Mouse (Mus musculus) hindbrain, embryonic 14.5 days (tissue): ENCODE data around the gene C1ql3. TPM values are rescaled to one million over a fixed set of nuclear protein-coding genes. Genes with fewer than 3 reads are reported as not detected.

ENCODE experiments used
- ATAC-seq: fragments of 200-750 bp; cut with Nextera tagmentation; 2 replicates; pipeline ENCODE4 v1.8.0; 2017; ENCODE audit warnings: moderate number of reproducible peaks, mild to moderate bottlenecking, moderate TSS enrichment, moderate library complexity; ENCODE audit not compliant: low FRiP score
- DNase-seq: peaks from one replicate; pipeline ENCODE4 v3.0.0-alpha.2; 2015; ENCODE audit warnings: low spot score
- H3K27ac ChIP-seq: fragments of 300-500 bp; sonication (generic); 2 replicates; pipeline ENCODE4 v1.5.1; 2014; ENCODE audit warnings: mild to moderate bottlenecking, moderate library complexity
- H3K27me3 ChIP-seq: fragments of 300-500 bp; sonication (generic); 2 replicates; pipeline ENCODE4 v1.6.1; 2014; ENCODE audit warnings: mild to moderate bottlenecking, low read length, mixed read lengths; ENCODE audit not compliant: control insufficient read depth, insufficient read depth
- H3K36me3 ChIP-seq: fragments of 300-500 bp; sonication (generic); replicated peaks from 2 replicates; pipeline ENCODE4 v1.6.1; 2014; ENCODE audit not compliant: control insufficient read depth, insufficient read depth
- H3K4me1 ChIP-seq: fragments of 300-500 bp; sonication (generic); replicated peaks from 2 replicates; pipeline ENCODE4 v1.6.1; 2014; ENCODE audit warnings: antibody characterized with exemption, low read length, mixed read lengths; ENCODE audit not compliant: control insufficient read depth, insufficient read depth
- H3K4me2 ChIP-seq: fragments of 300-500 bp; sonication (generic); replicated peaks from 2 replicates; pipeline ENCODE4 v1.6.1; 2014; ENCODE audit warnings: mild to moderate bottlenecking, moderate library complexity
- H3K4me3 ChIP-seq: fragments of 300-500 bp; sonication (generic); replicated peaks from 2 replicates; pipeline ENCODE4 v1.5.1; 2014; ENCODE audit warnings: mild to moderate bottlenecking, low read length
- H3K9ac ChIP-seq: fragments of 300-500 bp; sonication (generic); 2 replicates; pipeline ENCODE4 v1.6.1; 2014
- H3K9me3 ChIP-seq: fragments of 300-500 bp; sonication (generic); 2 replicates; pipeline ENCODE4 v1.6.1; 2016; ENCODE audit warnings: low read length; ENCODE audit not compliant: control insufficient read depth
- WGBS: fragments of 180-500 bp; shearing (Covaris S2); extraction: QIAGEN DNeasy Blood & Tissue Kit; methylation state at CpG from one replicate; pipeline ENCODE4 v1.1.7; 2014; 5-methylcytosine and 5-hydroxymethylcytosine counted together
- polyA plus RNA-seq: library from polyadenylated mRNA; unstranded; fragments of >200 nt; fragmentation: Nextera tagmentation; extraction: Ambion mirVana; gene quantifications from 2 replicates; pipeline ENCODE4 v1.2.1, GENCODE M21; 2014

Gene C1ql3
- polyA plus RNA-seq, 1 experiment from 2014 or later, result 7.5 TPM

DNA sequence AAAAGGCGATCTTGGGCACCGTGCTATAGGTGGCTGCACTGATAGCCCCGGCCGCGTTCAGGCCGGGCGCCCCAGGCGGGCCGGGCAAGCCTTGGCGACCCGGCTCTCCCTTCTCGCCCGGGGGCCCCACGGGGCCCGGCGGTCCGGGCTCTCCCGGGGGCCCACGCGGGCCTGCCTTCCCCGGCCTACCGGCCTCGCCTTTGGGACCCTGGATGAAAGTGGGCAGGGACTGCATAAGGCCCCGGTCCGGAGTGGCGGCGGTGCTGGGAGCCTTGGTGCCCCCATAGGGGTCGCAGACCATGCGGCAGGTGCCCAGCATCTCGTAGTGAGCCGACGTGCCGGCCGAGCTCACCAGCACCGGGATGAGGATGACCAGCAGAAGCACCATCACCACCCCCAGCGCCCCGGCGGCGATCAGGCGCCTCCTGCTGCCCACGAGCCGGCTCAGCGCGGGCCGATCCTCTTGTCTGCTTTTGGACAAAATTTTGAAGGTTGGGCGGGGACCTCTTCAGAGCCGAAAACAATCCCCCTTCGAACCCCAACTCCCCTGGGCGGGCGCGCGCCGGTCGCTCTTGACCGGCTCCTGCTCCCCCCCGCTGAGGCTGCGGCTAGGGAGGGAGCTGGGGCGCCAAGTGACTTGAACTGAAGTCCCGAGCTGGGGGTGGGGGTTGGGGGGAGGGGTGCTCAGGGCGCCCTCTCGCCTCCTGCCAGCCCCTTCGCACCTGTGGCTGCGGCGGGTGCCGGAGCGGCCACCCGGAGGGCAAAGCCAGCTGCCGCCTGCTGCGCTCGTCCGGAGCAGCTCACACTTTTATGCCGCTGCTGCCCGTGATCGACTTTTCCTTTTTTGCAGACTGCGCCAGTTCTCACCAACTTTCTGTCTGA, 905 bp downstream of the C1ql3 start:
- H3K36me3 ChIP-seq, result no peaks in the 10 kb centered on the region
- peaks cover 15% of the 10 kb centered on the region for H3K4me1 ChIP-seq
- H3K9me3 ChIP-seq, result no peaks in the 10 kb centered on the region
- peak overlapping the region; percentile 52 for H3K27ac ChIP-seq
- H3K4me3 ChIP-seq, result peak overlapping the region; percentile 63
- peak overlapping the region; percentile 70 for H3K9ac ChIP-seq
- ATAC-seq (peak; percentile 73), DNase-seq (peak; percentile 42)
- peak overlapping the region; percentile 98 for H3K4me2 ChIP-seq
- WGBS, result under 1% methylated on average over 71 of the region's 75 CpGs
- H3K27me3 ChIP-seq, result peaks cover 44% of the 10 kb centered on the region

GRCm38 (mm10) chr2:13010030-13010459, 1.6 kb downstream of the C1ql3 start:
- no peak for DNase-seq
- Histone ChIP-seq H3K9ac (peak overlapping the region; percentile 70), H3K27me3 (peaks cover 44% of the 10 kb centered on the region), H3K36me3 (no peaks in the 10 kb centered on the region), H3K4me2 (peak overlapping the region; percentile 98), H3K4me1 (peaks cover 15% of the 10 kb centered on the region), H3K27ac (peak overlapping the region; percentile 52), H3K4me3 (peak overlapping the region; percentile 63), H3K9me3 (no peaks in the 10 kb centered on the region)
- peak; percentile 53 for ATAC-seq
- 2% methylated on average over 31 of the region's 31 CpGs for WGBS

- peaks cover 15% of the 10 kb centered on the region for H3K4me1 ChIP-seq
- no peaks in the 10 kb centered on the region for H3K36me3 ChIP-seq
- WGBS, result 5% methylated on average over 18 of the region's 18 CpGs
- DNase-seq (no peak), ATAC-seq (peak; percentile 32)
- peak overlapping the region; percentile 63 for H3K4me3 ChIP-seq
- peaks cover 44% of the 10 kb centered on the region for H3K27me3 ChIP-seq
- no peaks in the 10 kb centered on the region for H3K9me3 ChIP-seq
- peak overlapping the region; percentile 98 for H3K4me2 ChIP-seq
- peak overlapping the region; percentile 70 for H3K9ac ChIP-seq
- H3K27ac ChIP-seq, result peak overlapping the region; percentile 52
These were observed 2.2 kb downstream of the C1ql3 start for GRCm38 (mm10) chr2:13009261-13009972.

DNA sequence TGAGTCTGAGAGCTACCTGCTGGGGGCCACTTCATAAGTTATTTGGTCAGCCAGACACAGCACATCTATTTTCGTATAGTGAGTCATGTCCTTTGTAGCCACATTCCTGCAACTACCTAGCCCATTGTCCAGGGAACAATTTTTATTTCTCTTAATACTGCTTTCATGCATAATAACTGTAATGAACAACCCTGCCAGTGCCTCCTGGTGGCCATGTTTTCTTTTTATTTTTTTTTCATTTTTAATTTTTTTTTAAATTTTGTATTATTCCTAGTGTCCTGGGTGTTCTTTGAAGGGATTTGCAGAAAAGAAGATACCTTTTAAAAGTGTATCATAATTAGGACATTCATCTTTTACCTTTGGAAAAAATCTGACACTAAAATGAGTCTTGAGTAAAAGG, 3.2 kb downstream of the C1ql3 start:
- Histone ChIP-seq H3K36me3 (no peaks in the 10 kb centered on the region), H3K4me2 (peak overlapping the region; percentile 8), H3K9ac (0 out of 2 replicates have a peak overlapping the region, but pooled peaks have one; percentile 21), H3K27ac (peak overlapping the region; percentile 49; the same call in 1 of the 2 replicates), H3K27me3 (peaks cover 44% of the 10 kb centered on the region), H3K4me1 (peaks cover 15% of the 10 kb centered on the region), H3K4me3 (peak overlapping the region; percentile 9; the same call in 1 of the 2 replicates), H3K9me3 (no peaks in the 10 kb centered on the region)
- ATAC-seq (no peak), DNase-seq (no peak)
- 68% methylated on average over 1 of the region's 1 CpGs for WGBS

- no peaks in the 10 kb centered on the region for H3K9me3 ChIP-seq
- no peak overlapping the region for H3K9ac ChIP-seq
- H3K4me3 ChIP-seq, result no peak overlapping the region
- WGBS, result 85% methylated on average over 2 of the region's 2 CpGs
- no peak for DNase-seq
- no peaks in the 10 kb centered on the region for H3K4me1 ChIP-seq
- no peak overlapping the region for H3K27ac ChIP-seq
- no peaks in the 10 kb centered on the region for H3K36me3 ChIP-seq
- H3K4me2 ChIP-seq, result no peak overlapping the region
- ATAC-seq, result no peak
- no peaks in the 10 kb centered on the region for H3K27me3 ChIP-seq
These were observed 11.6 kb downstream of the C1ql3 start for GRCm38 (mm10) chr2:13000026-13000425.

DNA sequence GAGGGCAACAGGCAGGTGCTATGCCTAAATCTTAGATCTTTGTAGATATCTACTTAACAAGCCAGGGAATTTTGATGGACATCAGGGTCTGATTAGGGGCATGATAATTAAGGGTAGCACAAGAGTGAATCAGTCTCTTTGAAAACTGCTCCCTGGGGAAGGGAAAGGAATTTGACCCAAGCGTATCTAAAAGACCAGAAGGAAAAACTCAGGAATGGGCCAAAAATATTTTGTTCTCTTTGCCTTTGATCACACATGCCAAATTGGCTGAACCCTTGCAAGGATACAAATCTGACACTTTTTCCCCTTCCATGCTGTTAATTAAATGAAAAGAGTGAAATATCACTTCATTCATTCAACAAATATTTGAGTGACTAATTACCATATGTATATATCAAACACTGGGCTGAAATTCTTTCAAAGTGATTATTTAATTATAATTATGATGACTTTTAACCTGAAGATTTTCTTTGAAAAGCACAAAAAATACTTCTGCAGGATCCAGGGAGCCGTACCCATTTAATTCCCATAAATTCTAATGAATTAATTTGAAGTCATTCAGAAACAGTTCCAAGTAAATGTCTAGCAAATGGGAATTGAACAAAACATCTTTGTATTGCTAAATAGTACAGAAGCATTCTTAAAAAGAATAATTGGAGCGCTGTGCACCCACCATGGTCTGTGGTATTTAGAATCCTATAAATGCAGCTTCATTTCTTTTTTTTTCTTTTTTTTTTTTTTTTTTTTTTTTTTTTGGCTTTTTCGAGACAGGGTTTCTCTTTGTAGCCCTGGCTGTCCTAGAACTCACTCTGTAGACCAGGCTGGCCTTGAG, 26.5 kb downstream of the C1ql3 start:
- Histone ChIP-seq H3K4me2 (no peak overlapping the region), H3K4me1 (no peaks in the 10 kb centered on the region), H3K9ac (no peak overlapping the region), H3K4me3 (no peak overlapping the region), H3K27ac (no peak overlapping the region), H3K9me3 (no peaks in the 10 kb centered on the region), H3K27me3 (no peaks in the 10 kb centered on the region), H3K36me3 (no peaks in the 10 kb centered on the region)
- DNase-seq (no peak), ATAC-seq (no peak)
- 68% methylated on average over 4 of the region's 4 CpGs for WGBS

- no peak overlapping the region for H3K4me3 ChIP-seq
- no peak overlapping the region for H3K9ac ChIP-seq
- no peak overlapping the region for H3K27ac ChIP-seq
- 72% methylated on average over 4 of the region's 4 CpGs for WGBS
- H3K4me2 ChIP-seq, result no peak overlapping the region
- H3K9me3 ChIP-seq, result no peaks in the 10 kb centered on the region
- no peak for ATAC-seq
- H3K36me3 ChIP-seq, result no peaks in the 10 kb centered on the region
- H3K4me1 ChIP-seq, result no peaks in the 10 kb centered on the region
- H3K27me3 ChIP-seq, result no peaks in the 10 kb centered on the region
- DNase-seq, result no peak
These were observed 32.8 kb downstream of the C1ql3 start for GRCm38 (mm10) chr2:12978771-12979170.

- no peak overlapping the region for H3K4me2 ChIP-seq
- no peak for ATAC-seq
- WGBS, result 86% methylated on average over 7 of the region's 7 CpGs
These were observed 34.2 kb downstream of the C1ql3 start for GRCm38 (mm10) chr2:12977367-12977766.

More at GRCm38 (mm10) chr2:12977367-12977766, 34.2 kb downstream of the C1ql3 start:
- H3K4me1 ChIP-seq, result no peaks in the 10 kb centered on the region
- H3K36me3 ChIP-seq, result no peaks in the 10 kb centered on the region
- no peak overlapping the region for H3K4me3 ChIP-seq
- no peak for DNase-seq
- H3K9ac ChIP-seq, result no peak overlapping the region
- H3K9me3 ChIP-seq, result no peaks in the 10 kb centered on the region
- H3K27me3 ChIP-seq, result no peaks in the 10 kb centered on the region
- no peak overlapping the region for H3K27ac ChIP-seq
